Mouse (Mus musculus): ENCODE measurements at regions not wholly inside any gene's neighbourhood (a gene's known extent, or its start where the extent isn't known, plus 50 kb on each side); places are given as distances from the start of the nearest gene placed in this dataset.

- TF ChIP-seq CTCF (IDR thresholded peaks at IDR 0.05; ENCODE audit: extremely low read depth, insufficient read depth, insufficient read length, insufficient replicate concordance) (no peak), POLR2A (IDR thresholded peaks at IDR 0.05; ENCODE audit: low read depth, low read length) (no peak)
These were observed 157.0 kb downstream of the Chst1 start for GRCm38 (mm10) chr2:92756491-92756890.
